ENCODE assay signal across 9 mouse cellular contexts in genomic region chr17:56032831-56033230, GRCm38 (mm10). TPM values are rescaled to one million over a fixed set of nuclear protein-coding genes. Genes with fewer than 3 reads are reported as not detected.
DNase-seq lines count a peak whose midpoint lies in the region; ATAC-seq and TF ChIP-seq lines count a peak whose summit lies in the region.
"Had no signal": no experiment of that assay in that cellular context is flagged by ENCODE, and none has a peak within 500 bp of the region (broad histone marks: within the 10 kb centered on the region; RNA-seq: fewer than 3 reads in every experiment).

No protein-coding gene starts in this region.

- no peak overlapping the region for H3K4me3 ChIP-seq in heart, embryonic 11.5 days (ENCODE audit: low read depth, low read length)
- no peak overlapping the region for H3K4me3 ChIP-seq in heart, embryonic 12.5 days
- no peak overlapping the region for H3K4me3 ChIP-seq in neural tube, embryonic 13.5 days
- H3K4me3 ChIP-seq in liver, postnatal 0 days (ENCODE audit: low read depth, low read length) = no peak overlapping the region
- H3K4me3 ChIP-seq: erythroblast, embryonic 14.5 days had no signal

- no peak overlapping the region for H3K27ac ChIP-seq in heart, embryonic 11.5 days (ENCODE audit: low read depth, low read length)
- no peak overlapping the region for H3K27ac ChIP-seq in heart, embryonic 12.5 days (ENCODE audit: poor library complexity, severe bottlenecking)
- no peak overlapping the region for H3K27ac ChIP-seq in neural tube, embryonic 13.5 days (replicated peaks)
- peak overlapping the region; percentile 86 for H3K27ac ChIP-seq in liver, postnatal 0 days (ENCODE audit: low read depth)

- no peak for ATAC-seq in heart, embryonic 11.5 days (replicated peaks; ENCODE audit: insufficient number of reproducible peaks, low FRiP score, low TSS enrichment)
- no peak for ATAC-seq in heart, embryonic 12.5 days (ENCODE audit: insufficient number of reproducible peaks, low FRiP score)
- no peak for ATAC-seq in neural tube, embryonic 13.5 days (ENCODE audit: low read depth)
- ATAC-seq in liver, postnatal 0 days = no peak

- TF ChIP-seq CTCF in liver, postnatal 0 days (IDR thresholded peaks at IDR 0.05; ENCODE audit: low read depth) = 0 out of 2 replicates have a peak, but pooled peaks have one; percentile 4

- DNase-seq in neural tube, embryonic 10.5 days (ENCODE audit: extremely low spot score, low spot score) = no peak
- DNase-seq in liver, postnatal 0 days = peak; percentile 21
- DNase-seq in thymus, postnatal 4 days = peak; percentile 69
- no peak for DNase-seq in c-Kit-positive CD71-positive TER-119-positive erythroid progenitor cells, embryonic 14.5 days (ENCODE audit: low spot score)
- DNase-seq in urinary bladder, postnatal 4 days (ENCODE audit: low spot score in 2 of 2) = no peak

- H3K4me2 ChIP-seq in heart, embryonic 11.5 days = no peak overlapping the region
- no peak overlapping the region for H3K4me2 ChIP-seq in heart, embryonic 12.5 days
- no peak overlapping the region for H3K4me2 ChIP-seq in neural tube, embryonic 13.5 days
- H3K4me2 ChIP-seq in liver, postnatal 0 days (ENCODE audit: low read depth, low read length) = peak overlapping the region; percentile 42

- 81% methylated on average over 7 of the region's 7 CpGs for WGBS in heart, embryonic 11.5 days (ENCODE audit: insufficient replicate concordance)
- 75% methylated on average over 7 of the region's 7 CpGs for WGBS in heart, embryonic 12.5 days
- 81% methylated on average over 7 of the region's 7 CpGs for WGBS in neural tube, embryonic 13.5 days
- 41% methylated on average over 7 of the region's 7 CpGs for WGBS in liver, postnatal 0 days (ENCODE audit: insufficient replicate concordance)

- H3K27me3 ChIP-seq in heart, embryonic 11.5 days (ENCODE audit: control insufficient read depth, insufficient read depth, low read length) = no peaks in the 10 kb centered on the region
- no peaks in the 10 kb centered on the region for H3K27me3 ChIP-seq in heart, embryonic 12.5 days (replicated peaks)
- no peaks in the 10 kb centered on the region for H3K27me3 ChIP-seq in neural tube, embryonic 13.5 days
- H3K27me3 ChIP-seq in liver, postnatal 0 days (ENCODE audit: insufficient read depth, low read length) = no peaks in the 10 kb centered on the region

- peaks cover 24% of the 10 kb centered on the region for H3K4me1 ChIP-seq in heart, embryonic 11.5 days (ENCODE audit: control insufficient read depth, insufficient read depth, low read length)
- H3K4me1 ChIP-seq in heart, embryonic 12.5 days (replicated peaks) = peaks cover 64% of the 10 kb centered on the region
- H3K4me1 ChIP-seq in neural tube, embryonic 13.5 days (replicated peaks) = peaks cover 66% of the 10 kb centered on the region
- peaks cover 49% of the 10 kb centered on the region for H3K4me1 ChIP-seq in liver, postnatal 0 days (ENCODE audit: insufficient read depth)

- peak overlapping the region; percentile 2; the same call in 1 of the 2 replicates for H3K9ac ChIP-seq in heart, embryonic 11.5 days (ENCODE audit: low read depth, low read length)
- H3K9ac ChIP-seq in heart, embryonic 12.5 days = no peak overlapping the region
- peak overlapping the region; percentile 22; the same call in 1 of the 2 replicates for H3K9ac ChIP-seq in neural tube, embryonic 13.5 days
- 0 out of 2 replicates have a peak overlapping the region, but pooled peaks have one; percentile 17 for H3K9ac ChIP-seq in liver, postnatal 0 days (replicated peaks)

- H3K9me3 ChIP-seq in heart, embryonic 11.5 days (replicated peaks; ENCODE audit: control insufficient read depth, low read length) = no peaks in the 10 kb centered on the region
- no peaks in the 10 kb centered on the region for H3K9me3 ChIP-seq in heart, embryonic 12.5 days (replicated peaks)
- H3K9me3 ChIP-seq in neural tube, embryonic 13.5 days = no peaks in the 10 kb centered on the region
- H3K9me3 ChIP-seq in liver, postnatal 0 days (ENCODE audit: low read length) = no peaks in the 10 kb centered on the region

- H3K36me3 ChIP-seq in heart, embryonic 11.5 days (ENCODE audit: control insufficient read depth, insufficient read depth, low read length) = peaks cover 9% of the 10 kb centered on the region
- H3K36me3 ChIP-seq in heart, embryonic 12.5 days = peaks cover 37% of the 10 kb centered on the region
- H3K36me3 ChIP-seq in neural tube, embryonic 13.5 days = peaks cover 46% of the 10 kb centered on the region
- peaks cover 18% of the 10 kb centered on the region for H3K36me3 ChIP-seq in liver, postnatal 0 days (replicated peaks; ENCODE audit: insufficient read depth, low read length)

- TF ChIP-seq EP300 in liver, postnatal 0 days (IDR thresholded peaks at IDR 0.05; ENCODE audit: low read depth) = no peak

RNA-seq across cellular contexts. Expression of gene Sh3gl1, which starts 3.6 kb away (rescaled TPM):
- 89.9 and 90.6 TPM in 2 replicates for polyA plus RNA-seq in heart, embryonic 11.5 days (2014; fragmentation: Nextera tagmentation; extraction: Ambion mirVana)
- polyA plus RNA-seq in heart, embryonic 12.5 days (2016; fragmentation: Nextera tagmentation; extraction: Ambion mirVana) = 93.2 and 96.6 TPM in 2 replicates
- 112 and 114 TPM in 2 replicates for polyA plus RNA-seq in neural tube, embryonic 13.5 days (2015; fragmentation: Nextera tagmentation; extraction: Ambion mirVana)
- 35.9 and 37.1 TPM in 2 replicates for polyA plus RNA-seq in liver, postnatal 0 days (2015; fragmentation: Nextera tagmentation; extraction: Ambion mirVana)

RNA-seq across cellular contexts. Expression of gene Chaf1a, which starts 7.4 kb away (rescaled TPM):
- polyA plus RNA-seq in heart, embryonic 11.5 days (2014; fragmentation: Nextera tagmentation; extraction: Ambion mirVana) = 13.4 and 13.5 TPM in 2 replicates
- 22.0 and 22.6 TPM in 2 replicates for polyA plus RNA-seq in heart, embryonic 12.5 days (2016; fragmentation: Nextera tagmentation; extraction: Ambion mirVana)
- 6.3 and 8.0 TPM in 2 replicates for polyA plus RNA-seq in neural tube, embryonic 13.5 days (2015; fragmentation: Nextera tagmentation; extraction: Ambion mirVana)
- 4.9 and 6.5 TPM in 2 replicates for polyA plus RNA-seq in liver, postnatal 0 days (2015; fragmentation: Nextera tagmentation; extraction: Ambion mirVana)

RNA-seq across cellular contexts. Expression of gene Mpnd, which starts 27.3 kb away (rescaled TPM):
- polyA plus RNA-seq in heart, embryonic 11.5 days (2014; fragmentation: Nextera tagmentation; extraction: Ambion mirVana) = 67.6 and 68.3 TPM in 2 replicates
- polyA plus RNA-seq in heart, embryonic 12.5 days (2016; fragmentation: Nextera tagmentation; extraction: Ambion mirVana) = 75.4 and 78.7 TPM in 2 replicates
- polyA plus RNA-seq in neural tube, embryonic 13.5 days (2015; fragmentation: Nextera tagmentation; extraction: Ambion mirVana) = 156 and 174 TPM in 2 replicates
- 17.5 and 23.9 TPM in 2 replicates for polyA plus RNA-seq in liver, postnatal 0 days (2015; fragmentation: Nextera tagmentation; extraction: Ambion mirVana)

RNA-seq across cellular contexts. Expression of gene Stap2, which starts 27.4 kb away (rescaled TPM):
- 7.2 and 8.1 TPM in 2 replicates for polyA plus RNA-seq in heart, embryonic 11.5 days (2014; fragmentation: Nextera tagmentation; extraction: Ambion mirVana)
- polyA plus RNA-seq in heart, embryonic 12.5 days (2016; fragmentation: Nextera tagmentation; extraction: Ambion mirVana) = 10.2 and 10.4 TPM in 2 replicates
- 6.4 and 7.4 TPM in 2 replicates for polyA plus RNA-seq in neural tube, embryonic 13.5 days (2015; fragmentation: Nextera tagmentation; extraction: Ambion mirVana)
- polyA plus RNA-seq in liver, postnatal 0 days (2015; fragmentation: Nextera tagmentation; extraction: Ambion mirVana) = 14.3 and 16.8 TPM in 2 replicates
- polyA plus RNA-seq: erythroblast, embryonic 14.5 days had no signal

RNA-seq across cellular contexts. Expression of gene Ubxn6, which starts 42.0 kb away (rescaled TPM):
- polyA plus RNA-seq in heart, embryonic 11.5 days (2014; fragmentation: Nextera tagmentation; extraction: Ambion mirVana) = 37.3 and 39.4 TPM in 2 replicates
- 35.5 and 39.8 TPM in 2 replicates for polyA plus RNA-seq in heart, embryonic 12.5 days (2016; fragmentation: Nextera tagmentation; extraction: Ambion mirVana)
- 79.6 and 91.4 TPM in 2 replicates for polyA plus RNA-seq in neural tube, embryonic 13.5 days (2015; fragmentation: Nextera tagmentation; extraction: Ambion mirVana)
- polyA plus RNA-seq in liver, postnatal 0 days (2015; fragmentation: Nextera tagmentation; extraction: Ambion mirVana) = 19.1 and 20.5 TPM in 2 replicates

Comparison
In these comparisons a context has a peak if more than half of its experiments do, and no peak if none do; other contexts are left out.
1. DNase-seq: peak in liver, postnatal 0 days (single experiment) and thymus, postnatal 4 days (single experiment); none in neural tube, embryonic 10.5 days (single experiment), c-Kit-positive CD71-positive TER-119-positive erythroid progenitor cells, embryonic 14.5 days (single experiment) and urinary bladder, postnatal 4 days (0 of 2).